Mouse (Mus musculus): Measurements from ENCODE around the gene Zmat5.

DNA sequence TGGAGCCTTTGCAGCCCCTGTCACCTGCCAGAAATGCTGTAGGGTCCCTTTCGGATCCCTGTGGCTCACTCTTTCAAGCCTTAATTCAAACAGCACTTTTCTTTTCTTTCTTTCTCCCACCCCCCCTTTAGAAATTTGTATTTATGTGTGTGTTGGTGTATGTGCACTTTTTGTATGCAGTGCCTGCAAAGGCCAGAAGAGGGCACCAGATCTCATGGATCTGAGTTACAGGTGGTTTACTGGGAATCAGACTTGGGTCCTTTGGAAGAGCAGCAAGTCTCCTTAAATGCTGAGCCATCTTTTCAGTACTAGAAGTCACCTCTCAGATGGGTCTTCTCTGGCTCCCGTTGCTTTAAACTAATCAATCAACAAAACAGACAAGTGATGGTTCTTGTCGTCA lies 49.6 kb downstream of the Zmat5 start:
- no peak for TF ChIP-seq CTCF (IDR thresholded peaks at IDR 0.05; ENCODE audit: low read depth, low read length)
- no peak for TF ChIP-seq POLR2A (IDR thresholded peaks at IDR 0.05; ENCODE audit: borderline replicate concordance, low read depth, low read length)

Data from bone marrow macrophage, adult 2 months (primary cell).